Mouse (Mus musculus) stomach, postnatal 0 days (tissue): ENCODE measurements around the gene Tcf7.

Experiments used
- CTCF ChIP-seq: IDR thresholded peaks from 2 replicates; pipeline ENCODE4 v1.5.1; 2016; ENCODE audit warnings: antibody characterized with exemption, low read depth, mild to moderate bottlenecking, moderate library complexity
- EP300 ChIP-seq: optimal IDR thresholded peaks from 2 replicates; pipeline ENCODE3; 2016; ENCODE audit warnings: antibody characterized with exemption

- TF ChIP-seq CTCF (no peak), EP300 (no peak)
Measured at GRCm38 (mm10) chr11:52273183-52273941, 9.5 kb downstream of the Tcf7 start.
